Mouse (Mus musculus): Measurements from ENCODE around the gene Cdrt4. TPM values are rescaled to one million over a fixed set of nuclear protein-coding genes. Genes with fewer than 3 reads are reported as not detected.

Gene Cdrt4
- total and polyA plus RNA-seq, 2 experiments from 2014 or later, result not detected

DNA sequence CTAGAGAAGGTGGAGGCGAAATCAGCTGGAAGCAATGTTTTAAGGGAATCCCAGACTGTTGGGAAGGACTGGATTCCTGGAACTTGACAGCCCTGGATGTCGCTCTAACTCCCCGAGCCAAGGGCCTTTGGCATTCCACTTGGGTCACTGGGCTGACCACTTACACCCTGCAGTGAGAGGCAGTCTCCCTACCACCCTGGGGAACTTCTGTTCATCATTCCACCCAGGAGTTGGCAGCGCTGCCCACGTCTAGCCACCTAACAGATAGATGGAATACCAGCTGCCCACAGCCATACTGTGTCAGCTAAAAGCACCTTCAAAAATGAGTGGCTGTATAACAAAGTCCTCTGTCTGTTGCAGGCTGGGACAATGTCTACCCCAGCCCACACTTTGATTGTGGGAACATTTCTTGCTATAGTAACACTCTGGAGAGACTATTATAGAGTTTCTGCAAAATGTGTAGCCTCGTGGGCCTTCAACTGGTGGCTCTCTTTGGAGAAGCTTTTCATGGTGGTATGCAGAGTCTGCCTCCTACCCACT lies 67.2 kb downstream of the Cdrt4 start:
- no peak overlapping the region for H3K4me2 ChIP-seq (ENCODE audit: low read depth, low read length, poor library complexity, severe bottlenecking)
- no peaks in the 10 kb centered on the region for H3K4me1 ChIP-seq (ENCODE audit: insufficient read depth, low read length)
- no peaks in the 10 kb centered on the region for H3K9me3 ChIP-seq (ENCODE audit: low read length)
- H3K27ac ChIP-seq (ENCODE audit: low read depth, low read length), result no peak overlapping the region
- no peaks in the 10 kb centered on the region for H3K36me3 ChIP-seq (ENCODE audit: insufficient read depth, low read length)
- no peak for TF ChIP-seq CTCF (IDR thresholded peaks at IDR 0.05)
- ATAC-seq (ENCODE audit: low FRiP score) (no peak), DNase-seq (ENCODE audit: low spot score) (no peak)
- H3K4me3 ChIP-seq (ENCODE audit: low read depth, low read length), result no peak overlapping the region
- H3K9ac ChIP-seq (replicated peaks; ENCODE audit: low read length, poor library complexity, severe bottlenecking), result no peak overlapping the region
- H3K27me3 ChIP-seq (ENCODE audit: insufficient read depth, low read length), result no peaks in the 10 kb centered on the region
- WGBS, result 82% methylated on average over 6 of the region's 6 CpGs

DNA sequence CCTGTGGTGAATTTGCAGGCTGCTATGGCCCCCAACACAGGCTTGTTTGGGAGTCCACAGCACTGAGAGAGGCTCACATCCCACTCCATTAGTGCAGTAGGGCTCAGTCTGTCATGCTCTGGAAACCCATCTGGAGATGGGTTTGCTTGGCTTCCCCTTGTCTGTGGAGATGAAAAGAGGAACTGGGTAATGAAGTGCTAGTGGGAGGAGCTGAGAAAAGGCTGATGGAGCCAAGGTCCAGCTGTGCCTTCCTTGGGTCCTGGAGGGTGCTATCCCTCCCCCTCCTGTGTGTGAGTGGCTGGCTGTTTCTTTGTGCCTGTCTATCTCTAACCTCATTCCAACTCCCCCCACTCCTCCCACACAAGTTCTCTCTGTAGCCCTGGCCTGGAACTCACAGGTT lies 69.6 kb downstream of the Cdrt4 start:
- no peak overlapping the region for H3K27ac ChIP-seq (ENCODE audit: low read depth, low read length)
- no peak overlapping the region for H3K9ac ChIP-seq (replicated peaks; ENCODE audit: low read length, poor library complexity, severe bottlenecking)
- ATAC-seq (ENCODE audit: low FRiP score), result no peak
- no peak for DNase-seq (ENCODE audit: low spot score)
- no peak overlapping the region for H3K4me3 ChIP-seq (ENCODE audit: low read depth, low read length)
- no peak for TF ChIP-seq CTCF (IDR thresholded peaks at IDR 0.05)
- no peaks in the 10 kb centered on the region for H3K4me1 ChIP-seq (ENCODE audit: insufficient read depth, low read length)
- no peaks in the 10 kb centered on the region for H3K27me3 ChIP-seq (ENCODE audit: insufficient read depth, low read length)
- H3K9me3 ChIP-seq (ENCODE audit: low read length), result no peaks in the 10 kb centered on the region
- no peaks in the 10 kb centered on the region for H3K36me3 ChIP-seq (ENCODE audit: insufficient read depth, low read length)
- H3K4me2 ChIP-seq (ENCODE audit: low read depth, low read length, poor library complexity, severe bottlenecking), result no peak overlapping the region

DNA sequence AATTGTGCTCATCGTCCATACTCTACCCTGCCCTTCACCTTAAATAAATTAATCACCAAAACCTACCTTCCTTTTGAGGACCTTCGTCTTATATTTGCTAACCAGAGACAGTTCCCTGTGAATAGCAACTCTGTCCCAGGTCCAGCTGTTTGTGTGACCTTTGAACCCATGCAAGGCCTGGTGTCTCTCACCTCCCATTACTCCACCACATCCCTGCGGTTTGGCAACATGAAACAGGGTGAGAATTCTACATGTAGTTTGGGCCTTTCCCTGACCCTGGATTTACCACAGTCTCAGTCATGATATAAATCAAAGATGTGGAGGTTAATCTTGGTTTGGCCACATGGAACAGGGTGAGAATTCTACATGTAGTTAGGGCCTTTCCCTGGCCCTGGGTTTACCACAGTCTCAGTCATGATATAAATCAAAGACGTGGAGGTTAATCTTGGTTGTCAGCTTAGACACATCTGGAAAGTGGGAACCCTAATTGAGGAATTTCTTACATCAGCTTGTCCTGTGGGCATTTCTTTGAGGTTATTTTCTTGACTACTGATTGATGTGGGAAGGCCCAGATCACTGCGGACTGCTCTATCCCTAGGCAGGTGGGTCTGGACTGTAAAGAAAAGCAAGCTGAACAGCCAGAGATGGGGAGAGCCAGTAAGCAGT lies 70.3 kb downstream of the Cdrt4 start:
- H3K27ac ChIP-seq (ENCODE audit: low read depth, low read length), result no peak overlapping the region
- H3K9ac ChIP-seq (replicated peaks; ENCODE audit: low read length, poor library complexity, severe bottlenecking), result no peak overlapping the region
- H3K4me3 ChIP-seq (ENCODE audit: low read depth, low read length), result no peak overlapping the region
- H3K27me3 ChIP-seq (ENCODE audit: insufficient read depth, low read length), result no peaks in the 10 kb centered on the region
- H3K4me2 ChIP-seq (ENCODE audit: low read depth, low read length, poor library complexity, severe bottlenecking), result no peak overlapping the region
- no peak for TF ChIP-seq CTCF (IDR thresholded peaks at IDR 0.05)
- ATAC-seq (ENCODE audit: low FRiP score) (no peak), DNase-seq (ENCODE audit: low spot score) (no peak)
- no peaks in the 10 kb centered on the region for H3K36me3 ChIP-seq (ENCODE audit: insufficient read depth, low read length)
- 81% methylated on average over 5 of the region's 5 CpGs for WGBS
- no peaks in the 10 kb centered on the region for H3K4me1 ChIP-seq (ENCODE audit: insufficient read depth, low read length)
- H3K9me3 ChIP-seq (ENCODE audit: low read length), result no peaks in the 10 kb centered on the region

DNA sequence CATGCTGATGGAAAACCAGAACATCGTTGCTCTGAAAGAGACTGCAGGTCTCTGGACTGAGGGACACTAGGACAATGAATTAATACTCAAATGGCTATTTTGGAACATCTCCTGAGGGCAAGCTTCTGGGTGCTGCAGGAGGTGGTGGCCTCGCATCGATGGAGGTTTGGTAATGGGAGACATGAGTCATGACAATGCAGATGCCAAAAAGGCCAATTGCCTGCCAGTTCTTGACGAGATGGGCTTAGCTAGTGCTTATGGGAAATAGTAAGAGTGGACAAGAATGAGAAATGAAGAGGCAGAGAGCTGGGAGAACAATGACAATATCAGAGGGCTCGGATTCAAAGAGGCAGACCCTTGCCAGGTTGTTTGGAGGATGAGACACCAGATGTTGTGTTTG lies 72.5 kb downstream of the Cdrt4 start:
- Histone ChIP-seq H3K36me3 (ENCODE audit: insufficient read depth, low read length) (no peaks in the 10 kb centered on the region), H3K9me3 (ENCODE audit: low read length) (no peaks in the 10 kb centered on the region), H3K9ac (replicated peaks; ENCODE audit: low read length, poor library complexity, severe bottlenecking) (no peak overlapping the region), H3K4me2 (ENCODE audit: low read depth, low read length, poor library complexity, severe bottlenecking) (no peak overlapping the region), H3K27me3 (ENCODE audit: insufficient read depth, low read length) (no peaks in the 10 kb centered on the region), H3K4me1 (ENCODE audit: insufficient read depth, low read length) (no peaks in the 10 kb centered on the region), H3K27ac (ENCODE audit: low read depth, low read length) (no peak overlapping the region), H3K4me3 (ENCODE audit: low read depth, low read length) (no peak overlapping the region)
- TF ChIP-seq CTCF (IDR thresholded peaks at IDR 0.05), result no peak
- DNase-seq (ENCODE audit: low spot score) (no peak), ATAC-seq (ENCODE audit: low FRiP score) (no peak)
- 77% methylated on average over 5 of the region's 5 CpGs for WGBS

DNA sequence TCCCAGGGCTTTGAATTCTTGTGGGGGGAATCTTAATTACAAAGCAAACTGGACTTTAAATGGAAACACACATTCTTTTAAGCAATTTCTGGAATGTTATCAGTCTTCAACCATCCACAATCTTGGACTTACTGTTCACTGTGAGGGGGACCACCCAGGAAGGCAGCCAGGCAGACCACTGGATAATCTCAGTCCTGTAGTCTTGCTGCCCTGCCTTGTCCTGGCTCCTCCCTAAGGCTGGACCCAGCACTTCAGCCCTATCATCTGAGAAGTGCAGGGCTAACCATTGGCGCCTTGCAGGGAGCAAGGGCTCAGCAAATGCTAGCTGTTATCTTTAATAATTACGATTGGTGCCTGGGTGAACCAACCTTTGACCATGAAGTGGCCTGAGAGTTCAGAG lies 73.1 kb downstream of the Cdrt4 start:
- no peaks in the 10 kb centered on the region for H3K27me3 ChIP-seq (ENCODE audit: insufficient read depth, low read length)
- H3K4me2 ChIP-seq (ENCODE audit: low read depth, low read length, poor library complexity, severe bottlenecking), result no peak overlapping the region
- no peak overlapping the region for H3K27ac ChIP-seq (ENCODE audit: low read depth, low read length)
- DNase-seq (ENCODE audit: low spot score) (no peak), ATAC-seq (ENCODE audit: low FRiP score) (no peak)
- 81% methylated on average over 2 of the region's 2 CpGs for WGBS
- H3K9ac ChIP-seq (replicated peaks; ENCODE audit: low read length, poor library complexity, severe bottlenecking), result no peak overlapping the region
- no peaks in the 10 kb centered on the region for H3K36me3 ChIP-seq (ENCODE audit: insufficient read depth, low read length)
- H3K4me3 ChIP-seq (ENCODE audit: low read depth, low read length), result no peak overlapping the region
- H3K9me3 ChIP-seq (ENCODE audit: low read length), result no peaks in the 10 kb centered on the region
- H3K4me1 ChIP-seq (ENCODE audit: insufficient read depth, low read length), result no peaks in the 10 kb centered on the region
- TF ChIP-seq CTCF (IDR thresholded peaks at IDR 0.05), result no peak

DNA sequence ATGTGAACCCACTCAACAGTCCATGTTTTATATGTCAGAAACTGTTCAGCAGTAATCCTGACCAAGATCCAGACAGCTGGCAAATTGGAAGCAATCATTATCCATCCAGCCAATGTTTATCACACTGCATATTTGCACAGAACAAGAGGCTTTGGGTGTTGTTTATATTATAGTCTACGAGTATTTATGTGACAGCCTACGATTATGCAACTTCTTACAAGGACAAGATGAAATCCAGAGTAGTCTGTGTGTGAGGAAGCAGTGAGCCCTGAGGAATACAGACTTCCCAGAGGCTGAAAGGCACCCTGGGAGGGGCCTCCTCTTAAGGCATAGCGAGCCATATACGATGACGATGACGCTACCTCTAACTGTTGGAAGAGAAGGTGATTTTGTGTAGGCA lies 74.5 kb downstream of the Cdrt4 start:
- no peaks in the 10 kb centered on the region for H3K4me1 ChIP-seq (ENCODE audit: insufficient read depth, low read length)
- H3K27ac ChIP-seq (ENCODE audit: low read depth, low read length), result no peak overlapping the region
- no peak for DNase-seq (ENCODE audit: low spot score)
- H3K4me3 ChIP-seq (ENCODE audit: low read depth, low read length), result no peak overlapping the region
- no peaks in the 10 kb centered on the region for H3K9me3 ChIP-seq (ENCODE audit: low read length)
- no peak overlapping the region for H3K4me2 ChIP-seq (ENCODE audit: low read depth, low read length, poor library complexity, severe bottlenecking)
- H3K27me3 ChIP-seq (ENCODE audit: insufficient read depth, low read length), result no peaks in the 10 kb centered on the region
- TF ChIP-seq CTCF (IDR thresholded peaks at IDR 0.05), result no peak
- ATAC-seq (ENCODE audit: low FRiP score), result no peak
- 86% methylated on average over 6 of the region's 6 CpGs for WGBS
- no peak overlapping the region for H3K9ac ChIP-seq (replicated peaks; ENCODE audit: low read length, poor library complexity, severe bottlenecking)
- H3K36me3 ChIP-seq (ENCODE audit: insufficient read depth, low read length), result no peaks in the 10 kb centered on the region
